Mouse (Mus musculus): ENCODE data around the gene Kcna2.

- TF ChIP-seq POLR2A (IDR thresholded peaks at IDR 0.05; ENCODE audit: borderline replicate concordance, insufficient read depth, low read length): no peak
- no peak for TF ChIP-seq CTCF (IDR thresholded peaks at IDR 0.05; ENCODE audit: borderline replicate concordance, insufficient read depth, low read depth, low read length)
These were observed 39.5 kb upstream of the Kcna2 start for GRCm38 (mm10) chr3:107061468-107061867.
